Mouse (Mus musculus) neural tube, embryonic 12.5 days (tissue): ENCODE data around the gene Prl6a1. TPM values are rescaled to one million over a fixed set of nuclear protein-coding genes. Genes with fewer than 3 reads are reported as not detected.

ENCODE experiments used
- ATAC-seq: fragments of 200-750 bp; cut with Nextera tagmentation; 2 replicates; pipeline ENCODE4 v1.8.0; 2017; ENCODE audit warnings: low read depth, mild to moderate bottlenecking, moderate TSS enrichment, moderate library complexity; ENCODE audit not compliant: low FRiP score
- H3K27ac ChIP-seq: fragments of 300-500 bp; sonication (generic); 2 replicates; pipeline ENCODE4 v1.5.1; 2016
- H3K27me3 ChIP-seq: fragments of 300-500 bp; sonication (generic); replicated peaks from 2 replicates; pipeline ENCODE4 v1.6.1; 2016; ENCODE audit warnings: mild to moderate bottlenecking
- H3K36me3 ChIP-seq: fragments of 300-500 bp; sonication (generic); 2 replicates; pipeline ENCODE4 v1.6.1; 2016; ENCODE audit warnings: mild to moderate bottlenecking
- H3K4me1 ChIP-seq: fragments of 300-500 bp; sonication (generic); 2 replicates; pipeline ENCODE4 v1.6.1; 2016
- H3K4me2 ChIP-seq: fragments of 300-500 bp; sonication (generic); replicated peaks from 2 replicates; pipeline ENCODE4 v1.6.1; 2016; ENCODE audit warnings: mild to moderate bottlenecking
- H3K4me3 ChIP-seq: fragments of 300-500 bp; sonication (generic); 2 replicates; pipeline ENCODE4 v1.5.1; 2016
- H3K9ac ChIP-seq: fragments of 300-500 bp; sonication (generic); 2 replicates; pipeline ENCODE4 v1.6.1; 2016; ENCODE audit warnings: mild to moderate bottlenecking
- H3K9me3 ChIP-seq: fragments of 300-500 bp; sonication (generic); 2 replicates; pipeline ENCODE4 v1.6.1; 2016; ENCODE audit warnings: mild to moderate bottlenecking
- whole genome bisulfite sequencing: fragments of 180-500 bp; shearing (Covaris S2); methylation state at CpG from one replicate; pipeline ENCODE4 v1.1.7; 2016; 5-methylcytosine and 5-hydroxymethylcytosine counted together
- polyA plus RNA-seq: library from polyadenylated mRNA; unstranded; fragments of >200 nt; fragmentation: Nextera tagmentation; extraction: Ambion mirVana; gene quantifications from 2 replicates; pipeline ENCODE4 v1.2.1, GENCODE M21; 2016

Gene Prl6a1
- polyA plus RNA-seq, result not detected in 2 replicates

DNA sequence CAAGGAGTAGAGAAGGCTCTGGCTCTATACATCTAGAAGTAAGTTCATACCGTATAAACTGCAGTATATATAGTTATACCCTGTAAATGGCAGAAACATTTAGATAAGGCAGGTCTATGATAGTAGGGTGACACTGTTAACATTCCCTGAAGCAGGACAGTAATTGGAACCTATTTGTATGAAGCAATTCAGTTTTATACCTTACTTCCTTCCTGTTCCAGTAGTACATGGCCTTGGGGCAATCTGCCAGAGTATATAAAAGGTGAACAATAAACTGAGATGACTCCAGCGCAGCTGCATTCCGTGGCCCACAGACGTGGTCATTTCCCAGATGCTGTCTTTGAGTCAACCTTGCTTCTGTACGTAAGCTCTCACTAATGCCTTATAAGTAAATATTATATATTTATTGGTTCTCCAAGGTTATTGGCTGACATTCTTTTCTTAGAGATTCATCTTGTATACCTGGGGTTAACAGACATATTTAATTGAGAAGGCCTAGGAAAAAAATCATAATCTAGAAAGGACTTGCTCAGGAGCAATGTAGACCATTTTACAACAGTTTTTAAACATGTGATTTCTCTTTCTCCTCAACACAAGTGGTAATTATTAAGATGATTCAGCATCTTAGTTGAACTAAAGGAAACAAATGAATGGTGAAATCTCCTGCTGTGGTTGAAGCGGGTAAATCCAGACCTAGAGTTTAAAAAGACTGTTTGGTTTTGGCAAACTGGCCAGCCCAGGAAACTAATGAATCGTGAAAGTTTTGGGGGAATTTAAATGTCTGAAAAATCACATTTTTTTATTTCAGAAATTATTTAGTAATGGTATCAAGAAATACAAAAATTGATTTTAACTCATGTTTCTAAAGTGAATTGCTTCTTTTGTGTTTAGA lies at the start of gene Prl6a1:
TSS of gene Prl6a1 (plus strand) at position 294 of the 892 bp plus-strand sequence.
- 80% methylated on average over 7 of the region's 7 CpGs for WGBS
- H3K9me3 ChIP-seq, result no peaks in the 10 kb centered on the region
- no peaks in the 10 kb centered on the region for H3K4me1 ChIP-seq
- H3K27me3 ChIP-seq, result no peaks in the 10 kb centered on the region
- ATAC-seq, result no peak
- H3K36me3 ChIP-seq, result no peaks in the 10 kb centered on the region
- no peak within 1 kb of the TSS for H3K4me3 ChIP-seq
- H3K27ac ChIP-seq, result no peak within 1 kb of the TSS
- no peak within 1 kb of the TSS for H3K9ac ChIP-seq
- H3K4me2 ChIP-seq, result no peak within 1 kb of the TSS

- H3K27me3 ChIP-seq, result no peaks in the 10 kb centered on the region
- no peaks in the 10 kb centered on the region for H3K36me3 ChIP-seq
- H3K9ac ChIP-seq, result no peak overlapping the region
- no peak overlapping the region for H3K27ac ChIP-seq
- no peaks in the 10 kb centered on the region for H3K4me1 ChIP-seq
- no peaks in the 10 kb centered on the region for H3K9me3 ChIP-seq
- no peak overlapping the region for H3K4me3 ChIP-seq
- 65% methylated on average over 1 of the region's 1 CpGs for WGBS
- H3K4me2 ChIP-seq, result no peak overlapping the region
- peak; percentile 61 for ATAC-seq
These were observed 22.6 kb downstream of the Prl6a1 start for GRCm38 (mm10) chr13:27334989-27335388.

GRCm38 (mm10) chr13:27342733-27343275 lies 30.4 kb downstream of the Prl6a1 start:
- no peak overlapping the region for H3K27ac ChIP-seq
- no peak for ATAC-seq
- no peaks in the 10 kb centered on the region for H3K27me3 ChIP-seq
- no peak overlapping the region for H3K9ac ChIP-seq
- no peaks in the 10 kb centered on the region for H3K9me3 ChIP-seq
- 74% methylated on average over 3 of the region's 3 CpGs for WGBS
- no peak overlapping the region for H3K4me3 ChIP-seq
- no peaks in the 10 kb centered on the region for H3K4me1 ChIP-seq
- no peak overlapping the region for H3K4me2 ChIP-seq
- H3K36me3 ChIP-seq, result no peaks in the 10 kb centered on the region

DNA sequence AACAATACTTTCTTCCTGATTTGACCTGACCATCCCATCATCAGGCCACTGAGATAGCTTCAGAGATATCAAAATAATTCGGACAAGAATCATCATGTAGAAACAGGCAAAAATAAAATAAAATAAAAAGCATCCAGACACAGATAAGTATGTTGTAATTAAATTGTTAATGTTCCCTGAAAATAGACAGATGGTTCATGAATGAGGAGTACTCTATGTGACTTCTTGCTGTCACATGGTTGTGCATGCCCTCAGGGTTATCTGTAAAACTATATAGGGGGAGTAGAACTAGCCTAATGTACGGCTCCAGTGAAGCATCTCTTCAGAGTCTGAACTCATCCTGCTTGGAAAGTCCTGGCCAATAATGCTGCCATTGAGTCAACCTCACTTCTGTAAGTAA lies 32.9 kb downstream of the Prl6a1 start, which contains the start of gene Prl8a2:
TSS of gene Prl8a2 (plus strand) at position 301 of the 400 bp plus-strand sequence.
- Histone ChIP-seq H3K36me3 (no peaks in the 10 kb centered on the region), H3K4me1 (no peaks in the 10 kb centered on the region), H3K9me3 (no peaks in the 10 kb centered on the region), H3K27me3 (no peaks in the 10 kb centered on the region), H3K9ac (no peak within 1 kb of the TSS), H3K4me2 (no peak within 1 kb of the TSS), H3K27ac (no peak within 1 kb of the TSS), H3K4me3 (no peak within 1 kb of the TSS)
- WGBS, result 81% methylated on average over 2 of the region's 2 CpGs
- ATAC-seq, result no peak

Other genes starting within 250 kb of the Prl6a1 start
- gene Prl3d1, start 218.4 kb upstream of the Prl6a1 start, polyA plus RNA-seq, result not detected in 2 replicates
- not detected in 2 replicates for gene Prl3d2, start 190.9 kb upstream of the Prl6a1 start, polyA plus RNA-seq
- gene Prl3d3, start 155.8 kb upstream of the Prl6a1 start, polyA plus RNA-seq, result not detected in 2 replicates
- not detected in 2 replicates for gene Prl3c1, start 116.0 kb upstream of the Prl6a1 start, polyA plus RNA-seq
- not detected in 2 replicates for gene Prl3b1, start 70.8 kb upstream of the Prl6a1 start, polyA plus RNA-seq
- not detected in 2 replicates for gene Prl3a1, start 53.2 kb upstream of the Prl6a1 start, polyA plus RNA-seq
- gene Prl8a2, start 33.0 kb downstream of the Prl6a1 start, polyA plus RNA-seq, result not detected in 2 replicates
- gene Prl2b1, start 78.2 kb downstream of the Prl6a1 start, polyA plus RNA-seq, result not detected in 2 replicates
- not detected in 2 replicates for gene Prl8a6, start 126.1 kb downstream of the Prl6a1 start, polyA plus RNA-seq
- gene Prl8a8, start 200.6 kb downstream of the Prl6a1 start, polyA plus RNA-seq, result not detected in 2 replicates